Mouse (Mus musculus): ENCODE data around the gene Gm10439. TPM values are rescaled to one million over a fixed set of nuclear protein-coding genes. Genes with fewer than 3 reads are reported as not detected.

Gene Gm10439
- polyA plus RNA-seq (2015; fragmentation: Nextera tagmentation; extraction: Ambion mirVana): not detected in 2 replicates

GRCm38 (mm10) chrX:149594270-149594669, at the start of gene Gm10439:
Gm10439 (plus strand) TSS chrX:149594570.

Other genes with a start within 250 kb of the Gm10439 start
- gene Gm15085, start 147.0 kb upstream of the Gm10439 start, polyA plus RNA-seq (2015; fragmentation: Nextera tagmentation; extraction: Ambion mirVana): not detected in 2 replicates
- gene Gm15097, start 189.9 kb downstream of the Gm10439 start, polyA plus RNA-seq (2015; fragmentation: Nextera tagmentation; extraction: Ambion mirVana): not detected in 2 replicates

Measured in spleen, postnatal 0 days (tissue).